Mouse (Mus musculus): ENCODE measurements around the gene Them5. TPM values are rescaled to one million over a fixed set of nuclear protein-coding genes. Genes with fewer than 3 reads are reported as not detected.

Them5 gene
- polyA plus RNA-seq, 1 experiment: not detected

DNA sequence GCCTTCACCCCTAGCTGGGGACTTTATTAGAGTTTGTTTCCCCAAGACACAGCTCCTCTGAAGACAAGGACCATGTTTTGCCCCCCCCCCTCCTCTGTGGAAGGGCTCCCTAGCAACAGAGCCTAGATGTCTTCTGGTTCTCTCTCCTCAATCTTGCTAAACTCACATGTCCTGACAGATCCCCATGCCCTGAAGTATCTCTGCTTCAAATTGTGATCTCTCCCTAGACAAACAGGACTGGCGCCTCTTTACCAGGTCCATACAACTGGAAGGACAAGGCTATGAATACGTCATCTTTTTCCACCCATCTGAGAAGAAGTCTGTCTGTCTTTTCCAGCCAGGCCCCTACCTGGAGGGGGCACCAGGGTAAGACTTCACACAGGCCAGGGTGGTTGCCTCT, 2.3 kb downstream of the Them5 start:
- no peak overlapping the region for H3K4me3 ChIP-seq (ENCODE audit: insufficient read depth, poor library complexity, severe bottlenecking)
- TF ChIP-seq FOSL1 (IDR thresholded peaks at IDR 0.05; ENCODE audit: insufficient read depth, low read length, poor library complexity, severe bottlenecking) (no peak), MYOG (IDR thresholded peaks at IDR 0.05; ENCODE audit: control insufficient read depth, extremely low read depth, insufficient read length) (no peak), CEBPB (IDR thresholded peaks at IDR 0.05; ENCODE audit: low read depth) (no peak), CTCF (IDR thresholded peaks at IDR 0.05; ENCODE audit: control insufficient read depth, insufficient read depth, insufficient read length) (no peak), MYOD1 (IDR thresholded peaks at IDR 0.05; ENCODE audit: control insufficient read depth, insufficient read length, low read depth) (no peak), MAX (IDR thresholded peaks at IDR 0.05) (no peak), USF1 (IDR thresholded peaks at IDR 0.05; ENCODE audit: low read depth) (no peak)
- H3ac ChIP-seq (ENCODE audit: control insufficient read depth, insufficient read length, low read depth): no peak overlapping the region
- no peaks in the 10 kb centered on the region for H3K79me2 ChIP-seq (ENCODE audit: control insufficient read depth, insufficient read depth)
- H3K27me3 ChIP-seq (ENCODE audit: control insufficient read depth, insufficient read depth, insufficient read length): no peaks in the 10 kb centered on the region
- no peaks in the 10 kb centered on the region for H3K79me3 ChIP-seq (ENCODE audit: low read depth)
- H3K36me3 ChIP-seq (ENCODE audit: control insufficient read depth, insufficient read depth): no peaks in the 10 kb centered on the region

DNA sequence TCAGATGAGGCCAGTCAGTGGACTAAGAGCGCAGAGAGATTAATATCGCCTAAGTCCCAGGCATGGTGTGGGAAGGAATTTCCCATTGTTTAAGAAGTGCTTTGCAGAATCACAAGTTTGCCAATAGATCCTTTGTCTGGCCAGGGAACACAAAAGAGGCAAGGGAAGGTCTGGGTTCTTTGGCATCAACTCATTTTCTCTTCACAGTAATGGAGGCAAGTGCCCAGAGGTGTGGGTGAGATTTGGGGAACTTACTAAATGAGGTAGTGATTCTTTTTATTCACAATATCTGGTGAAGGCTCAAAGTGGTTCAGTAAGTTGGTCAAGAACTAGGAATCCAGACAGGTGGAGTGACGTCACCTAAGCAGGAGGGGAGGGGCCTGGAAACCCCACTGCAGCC, 3.0 kb downstream of the Them5 start:
- H3ac ChIP-seq (ENCODE audit: control insufficient read depth, insufficient read length, low read depth): no peak overlapping the region
- H3K4me3 ChIP-seq (ENCODE audit: insufficient read depth, poor library complexity, severe bottlenecking): no peak overlapping the region
- H3K79me3 ChIP-seq (ENCODE audit: low read depth): no peaks in the 10 kb centered on the region
- no peaks in the 10 kb centered on the region for H3K36me3 ChIP-seq (ENCODE audit: control insufficient read depth, insufficient read depth)
- no peaks in the 10 kb centered on the region for H3K79me2 ChIP-seq (ENCODE audit: control insufficient read depth, insufficient read depth)
- TF ChIP-seq MYOD1 (IDR thresholded peaks at IDR 0.05; ENCODE audit: control insufficient read depth, insufficient read length, low read depth): no peak
- TF ChIP-seq CEBPB (IDR thresholded peaks at IDR 0.05; ENCODE audit: low read depth): no peak
- TF ChIP-seq MAX (IDR thresholded peaks at IDR 0.05): no peak
- TF ChIP-seq USF1 (IDR thresholded peaks at IDR 0.05; ENCODE audit: low read depth): no peak
- TF ChIP-seq FOSL1 (IDR thresholded peaks at IDR 0.05; ENCODE audit: insufficient read depth, low read length, poor library complexity, severe bottlenecking): no peak
- TF ChIP-seq CTCF (IDR thresholded peaks at IDR 0.05; ENCODE audit: control insufficient read depth, insufficient read depth, insufficient read length): no peak
- no peak for TF ChIP-seq MYOG (IDR thresholded peaks at IDR 0.05; ENCODE audit: control insufficient read depth, extremely low read depth, insufficient read length)
- H3K27me3 ChIP-seq (ENCODE audit: control insufficient read depth, insufficient read depth, insufficient read length): no peaks in the 10 kb centered on the region

DNA sequence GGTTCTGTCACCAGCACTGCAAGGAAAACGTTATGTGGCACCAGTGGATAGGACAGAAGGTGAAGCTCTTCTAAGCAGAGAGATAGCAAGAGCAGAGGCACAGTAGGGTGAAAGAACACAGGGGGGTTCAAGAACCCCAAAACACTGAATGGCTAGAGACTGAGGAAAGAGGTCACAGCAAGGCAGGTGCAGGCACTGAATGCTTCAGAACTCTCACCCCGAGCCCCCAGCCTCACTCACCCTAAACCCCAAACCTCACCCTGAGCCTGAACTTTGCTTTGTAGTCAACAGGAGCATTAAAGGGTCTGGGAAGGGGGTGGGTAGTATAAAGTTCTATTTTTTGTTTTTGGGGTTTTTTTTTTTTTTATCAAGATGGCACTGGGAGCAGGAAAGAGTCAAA, 6.2 kb downstream of the Them5 start:
- H3K27me3 ChIP-seq (ENCODE audit: control insufficient read depth, insufficient read depth, insufficient read length): no peaks in the 10 kb centered on the region
- no peak overlapping the region for H3ac ChIP-seq (ENCODE audit: control insufficient read depth, insufficient read length, low read depth)
- H3K4me3 ChIP-seq (ENCODE audit: insufficient read depth, poor library complexity, severe bottlenecking): no peak overlapping the region
- H3K79me3 ChIP-seq (ENCODE audit: low read depth): no peaks in the 10 kb centered on the region
- no peaks in the 10 kb centered on the region for H3K36me3 ChIP-seq (ENCODE audit: control insufficient read depth, insufficient read depth)
- H3K79me2 ChIP-seq (ENCODE audit: control insufficient read depth, insufficient read depth): no peaks in the 10 kb centered on the region
- no peak for TF ChIP-seq FOSL1 (IDR thresholded peaks at IDR 0.05; ENCODE audit: insufficient read depth, low read length, poor library complexity, severe bottlenecking)
- no peak for TF ChIP-seq USF1 (IDR thresholded peaks at IDR 0.05; ENCODE audit: low read depth)
- TF ChIP-seq CEBPB (IDR thresholded peaks at IDR 0.05; ENCODE audit: low read depth): no peak
- TF ChIP-seq MYOG (IDR thresholded peaks at IDR 0.05; ENCODE audit: control insufficient read depth, extremely low read depth, insufficient read length): no peak
- no peak for TF ChIP-seq CTCF (IDR thresholded peaks at IDR 0.05; ENCODE audit: control insufficient read depth, insufficient read depth, insufficient read length)
- no peak for TF ChIP-seq MYOD1 (IDR thresholded peaks at IDR 0.05; ENCODE audit: control insufficient read depth, insufficient read length, low read depth)
- TF ChIP-seq MAX (IDR thresholded peaks at IDR 0.05): no peak

DNA sequence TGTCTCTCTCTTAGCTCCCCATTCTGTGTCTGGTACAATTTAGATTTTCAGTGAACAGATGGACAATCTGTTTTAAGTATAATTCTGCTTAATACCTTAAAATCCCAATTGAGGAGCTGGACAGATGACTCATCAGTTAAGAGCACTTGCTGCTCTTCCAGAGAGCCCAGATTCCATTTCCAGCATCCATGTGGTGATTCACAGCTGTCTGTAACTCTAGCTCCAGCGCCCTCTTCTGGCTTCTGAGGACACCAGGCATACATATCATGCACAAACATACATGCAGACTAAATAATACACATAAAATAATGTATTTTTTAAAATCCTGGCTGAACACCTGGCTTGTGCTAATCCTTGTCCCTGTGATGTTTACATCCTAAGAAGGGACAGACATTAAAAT, 18.9 kb downstream of the Them5 start:
- Histone ChIP-seq H3K4me3 (ENCODE audit: insufficient read depth, poor library complexity, severe bottlenecking) (no peak overlapping the region), H3ac (ENCODE audit: control insufficient read depth, insufficient read length, low read depth) (no peak overlapping the region), H3K27me3 (ENCODE audit: control insufficient read depth, insufficient read depth, insufficient read length) (peaks cover 18% of the 10 kb centered on the region), H3K79me2 (ENCODE audit: control insufficient read depth, insufficient read depth) (no peaks in the 10 kb centered on the region), H3K36me3 (ENCODE audit: control insufficient read depth, insufficient read depth) (no peaks in the 10 kb centered on the region), H3K79me3 (ENCODE audit: low read depth) (no peaks in the 10 kb centered on the region)
- TF ChIP-seq MYOD1 (IDR thresholded peaks at IDR 0.05; ENCODE audit: control insufficient read depth, insufficient read length, low read depth) (no peak), CTCF (IDR thresholded peaks at IDR 0.05; ENCODE audit: control insufficient read depth, insufficient read depth, insufficient read length) (no peak), FOSL1 (IDR thresholded peaks at IDR 0.05; ENCODE audit: insufficient read depth, low read length, poor library complexity, severe bottlenecking) (no peak), MAX (IDR thresholded peaks at IDR 0.05) (no peak), USF1 (IDR thresholded peaks at IDR 0.05; ENCODE audit: low read depth) (no peak), MYOG (IDR thresholded peaks at IDR 0.05; ENCODE audit: control insufficient read depth, extremely low read depth, insufficient read length) (no peak), CEBPB (IDR thresholded peaks at IDR 0.05; ENCODE audit: low read depth) (no peak)

DNA sequence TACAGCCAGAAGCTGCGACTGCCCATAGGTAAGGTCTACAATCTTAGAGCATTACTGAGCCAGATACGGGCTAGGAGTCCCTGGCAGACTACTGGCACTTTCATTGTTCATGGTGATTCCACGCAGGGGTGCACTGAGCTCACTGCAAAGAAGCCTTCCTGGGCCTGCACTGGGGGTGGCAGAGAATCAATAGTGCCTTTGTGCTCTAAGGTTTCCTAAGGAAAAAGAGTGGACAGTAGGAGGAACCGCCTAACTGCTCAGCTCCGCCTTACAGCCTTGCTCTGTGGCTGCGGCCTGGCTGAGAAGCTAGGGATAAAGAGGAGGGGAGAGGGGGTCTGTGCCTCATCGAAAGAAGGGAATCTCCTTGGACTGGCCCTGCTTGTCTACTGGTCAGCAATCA, 20.2 kb downstream of the Them5 start, which contains the start of gene C2cd4d:
Gene C2cd4d (plus strand): TSS at position 301 of the 400 bp plus-strand sequence.
- Histone ChIP-seq H3K4me3 (ENCODE audit: insufficient read depth, poor library complexity, severe bottlenecking) (no peak within 1 kb of the TSS), H3K27me3 (ENCODE audit: control insufficient read depth, insufficient read depth, insufficient read length) (peaks cover 18% of the 10 kb centered on the region), H3K79me2 (ENCODE audit: control insufficient read depth, insufficient read depth) (no peaks in the 10 kb centered on the region), H3K79me3 (ENCODE audit: low read depth) (no peaks in the 10 kb centered on the region), H3K36me3 (ENCODE audit: control insufficient read depth, insufficient read depth) (no peaks in the 10 kb centered on the region), H3ac (ENCODE audit: control insufficient read depth, insufficient read length, low read depth) (no peak within 1 kb of the TSS)
- TF ChIP-seq MYOD1 (IDR thresholded peaks at IDR 0.05; ENCODE audit: control insufficient read depth, insufficient read length, low read depth) (no peak), USF1 (IDR thresholded peaks at IDR 0.05; ENCODE audit: low read depth) (no peak), FOSL1 (IDR thresholded peaks at IDR 0.05; ENCODE audit: insufficient read depth, low read length, poor library complexity, severe bottlenecking) (no peak)

Data from C2C12 (cell line).